Mouse (Mus musculus) spleen, postnatal 4 days (tissue): ENCODE data around the gene D130043K22Rik.
"Not testable (repeated sequence)": the region's sequence is repeated elsewhere in the genome, so short reads cannot be mapped to it uniquely, and the experiment has no call there.

Source experiments
- DNase-seq, 2 experiments: peaks; one replicate each; pipeline ENCODE4 v3.0.0; 2022; ENCODE audit warnings: low spot score in 2 of 2

D130043K22Rik gene

DNA sequence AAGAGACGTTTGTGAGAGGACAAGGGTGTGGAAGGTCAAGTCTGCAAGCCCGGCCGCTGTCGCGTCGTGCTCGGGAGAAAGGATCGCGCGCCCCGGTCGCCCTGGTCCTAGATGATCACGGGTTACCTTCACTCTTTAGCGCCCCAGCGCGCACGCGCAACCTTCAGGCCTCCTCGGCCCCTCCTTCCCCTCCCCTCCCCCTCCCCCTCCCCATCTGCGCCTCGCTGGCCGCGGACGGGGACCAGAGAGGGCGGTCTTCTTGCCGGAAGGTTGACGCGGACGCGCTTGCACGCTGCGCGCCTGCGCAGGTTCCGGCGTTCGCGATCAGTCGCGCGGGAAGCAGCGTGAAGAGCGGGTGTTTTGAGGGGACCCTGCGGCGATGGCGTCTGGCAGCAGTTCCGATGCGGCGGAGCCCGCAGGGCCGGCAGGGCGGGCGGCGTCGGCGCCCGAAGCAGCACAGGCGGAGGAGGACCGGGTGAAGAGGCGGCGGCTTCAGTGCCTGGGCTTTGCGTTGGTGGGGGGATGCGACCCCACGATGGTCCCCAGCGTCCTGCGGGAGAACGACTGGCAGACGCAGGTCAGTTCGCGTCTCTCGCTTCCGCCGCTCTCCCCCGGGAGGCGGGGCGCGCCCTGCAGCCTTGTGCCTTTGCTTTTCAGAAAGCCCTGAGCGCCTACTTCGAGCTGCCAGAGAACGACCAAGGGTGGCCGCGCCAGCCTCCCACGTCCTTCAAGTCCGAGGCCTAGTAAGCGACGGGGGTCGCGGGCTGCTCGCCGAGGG, 13.4 kb upstream of the D130043K22Rik start, which contains the start of the genes Acot13 and Tdp2:
Gene Acot13 (minus strand): TSS at position 188 of the 778 bp plus-strand sequence.
Gene Tdp2 (plus strand): TSS at position 327 of the 778 bp plus-strand sequence.
- peak; percentile 93 to 98 for DNase-seq

DNA sequence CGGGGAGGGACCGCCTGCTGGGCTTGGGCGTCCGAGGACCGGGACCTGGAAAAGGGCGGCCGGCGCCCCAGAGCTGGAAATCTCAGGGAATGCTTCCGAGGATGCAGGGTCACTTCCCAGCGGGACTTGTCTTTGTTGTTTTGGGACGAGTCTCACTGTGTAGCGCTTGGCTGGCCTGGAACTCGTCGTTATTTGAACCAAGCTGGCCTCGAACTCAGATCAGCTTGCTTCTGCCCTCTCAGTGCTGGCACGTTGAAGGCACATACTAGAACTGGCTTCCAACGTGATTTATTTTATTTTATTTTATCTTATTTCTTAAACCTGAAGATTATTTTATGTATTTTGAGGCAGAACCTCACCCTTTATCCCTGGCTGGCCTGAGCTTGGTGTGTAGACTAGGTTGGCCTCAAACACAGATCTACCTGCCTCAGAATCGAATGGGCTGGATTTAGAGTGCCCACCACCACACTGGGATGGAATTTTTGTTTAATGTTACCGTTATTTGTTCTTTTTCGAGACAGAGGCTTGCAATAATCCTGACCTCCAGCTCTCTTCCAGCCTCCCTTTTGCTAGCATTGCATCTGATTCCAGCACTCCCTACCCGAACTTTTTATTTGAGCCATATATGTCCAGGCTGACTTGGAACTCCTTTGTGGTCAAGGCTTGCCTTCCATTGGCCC, 12.7 kb upstream of the D130043K22Rik start:
- DNase-seq, result no peak

DNA sequence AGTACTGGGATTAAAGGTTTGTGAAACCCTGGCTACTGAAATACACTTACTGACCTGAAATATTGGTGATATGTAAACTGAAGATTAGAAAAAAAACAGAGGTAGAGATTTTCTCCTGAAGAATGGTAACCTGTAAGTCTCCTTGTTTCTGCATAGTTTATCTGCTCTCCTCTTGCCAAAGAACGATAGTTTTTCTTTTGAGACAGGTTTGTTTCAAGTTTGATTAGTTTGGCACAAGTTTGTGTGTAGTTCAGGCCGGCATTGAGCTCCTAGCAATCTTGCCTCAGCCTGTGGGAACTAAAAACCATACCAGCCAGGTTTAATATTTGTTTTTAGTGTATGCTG, 12.2 kb upstream of the D130043K22Rik start:
- DNase-seq, result no peak

DNA sequence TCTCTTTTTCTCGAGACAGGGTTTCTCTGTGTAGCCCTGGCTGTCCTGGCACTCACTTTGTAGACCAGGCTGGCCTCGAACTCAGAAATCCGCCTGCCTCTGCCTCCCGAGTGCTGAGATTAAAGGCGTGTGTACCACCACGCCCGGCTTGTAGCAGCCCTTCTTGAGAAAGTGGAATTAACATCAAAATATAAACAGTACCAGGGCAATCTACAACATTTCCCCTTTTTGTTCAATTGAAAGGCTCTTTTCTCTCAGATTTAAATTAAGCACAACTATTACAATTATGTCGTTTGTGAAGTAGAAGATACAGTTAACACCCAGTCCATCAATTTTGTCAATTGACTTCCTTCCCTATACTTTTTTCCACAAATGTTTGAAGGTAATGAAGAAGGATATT, 7.2 kb upstream of the D130043K22Rik start:
- not testable (repeated sequence) for DNase-seq

DNA sequence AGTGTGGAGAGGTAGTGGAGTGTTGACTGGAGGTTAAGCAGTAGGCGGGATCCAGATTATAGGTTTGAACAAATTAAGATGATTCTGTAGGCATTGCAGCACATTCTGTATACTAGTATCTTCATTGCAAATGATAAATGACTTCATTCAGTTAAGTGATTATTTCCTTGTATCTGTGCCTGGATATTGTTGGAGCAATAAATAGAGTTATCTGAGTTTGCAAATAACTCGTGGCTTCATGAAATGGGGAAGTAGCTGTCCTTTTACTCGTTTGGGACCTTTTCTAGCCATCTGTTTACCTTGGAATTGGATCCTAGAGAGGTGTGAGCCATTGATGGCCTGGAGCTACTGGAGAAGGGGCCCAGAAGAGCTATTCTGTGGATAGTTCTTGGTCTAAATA, 5.1 kb upstream of the D130043K22Rik start:
- no peak for DNase-seq

DNA sequence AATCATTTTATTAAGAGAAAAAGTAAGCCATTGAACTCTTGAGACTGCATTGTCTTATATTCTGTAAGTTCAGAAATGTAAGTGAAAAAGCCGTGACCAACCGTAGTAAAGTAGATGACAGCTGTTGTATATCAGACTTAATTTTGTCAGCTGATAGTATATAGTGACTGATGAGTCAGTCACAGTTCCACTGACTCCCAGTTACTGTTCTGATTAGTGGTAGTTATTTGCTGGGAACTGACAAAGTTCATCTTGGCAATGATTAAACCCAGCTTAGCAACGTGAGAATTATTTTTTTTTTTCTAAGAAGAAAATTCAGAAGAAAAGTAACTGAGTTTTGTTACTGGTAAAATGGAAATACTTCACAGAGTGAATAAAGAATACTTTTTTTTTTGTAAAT, 3.2 kb upstream of the D130043K22Rik start:
- no peak for DNase-seq

DNA sequence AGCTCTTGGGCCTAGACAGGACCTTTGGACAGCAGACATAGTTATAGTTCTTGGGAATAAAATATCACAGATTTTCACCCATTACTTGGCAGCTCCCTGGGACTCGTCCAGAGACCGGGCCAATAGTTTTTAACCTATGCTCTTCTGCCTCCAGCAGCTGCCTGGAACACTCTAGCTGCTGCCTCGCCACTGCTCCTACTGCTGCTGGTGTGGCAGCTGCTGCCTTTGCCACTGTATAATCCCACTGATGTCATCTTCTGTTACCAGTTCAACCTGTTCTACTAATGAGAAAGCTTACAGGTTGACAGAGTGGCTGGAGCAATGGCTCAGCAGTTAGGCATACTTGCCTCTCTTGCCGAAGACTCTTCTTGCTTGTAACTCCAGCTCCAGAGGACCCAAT, 4.4 kb downstream of the D130043K22Rik start:
- no peak for DNase-seq

DNA sequence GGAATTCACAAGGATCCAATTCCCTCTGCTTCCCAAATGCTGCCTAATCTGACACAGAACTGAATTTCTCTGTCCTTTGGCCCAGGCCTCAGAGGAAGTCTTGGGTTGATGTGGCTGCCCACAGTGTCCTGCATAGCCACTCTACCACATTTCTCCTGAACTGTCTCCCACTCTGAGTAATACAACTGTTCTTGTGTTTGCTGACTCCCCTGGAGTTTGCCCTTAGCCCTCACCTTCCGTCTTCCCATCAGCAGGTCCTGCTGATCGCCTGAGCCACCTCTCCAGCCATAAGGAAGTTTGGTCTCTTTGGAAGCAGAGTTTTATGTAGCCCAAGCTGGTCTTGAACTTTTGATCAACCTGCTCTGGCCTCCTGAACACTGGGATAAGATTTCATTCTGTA, 7.1 kb downstream of the D130043K22Rik start:
- no peak for DNase-seq

DNA sequence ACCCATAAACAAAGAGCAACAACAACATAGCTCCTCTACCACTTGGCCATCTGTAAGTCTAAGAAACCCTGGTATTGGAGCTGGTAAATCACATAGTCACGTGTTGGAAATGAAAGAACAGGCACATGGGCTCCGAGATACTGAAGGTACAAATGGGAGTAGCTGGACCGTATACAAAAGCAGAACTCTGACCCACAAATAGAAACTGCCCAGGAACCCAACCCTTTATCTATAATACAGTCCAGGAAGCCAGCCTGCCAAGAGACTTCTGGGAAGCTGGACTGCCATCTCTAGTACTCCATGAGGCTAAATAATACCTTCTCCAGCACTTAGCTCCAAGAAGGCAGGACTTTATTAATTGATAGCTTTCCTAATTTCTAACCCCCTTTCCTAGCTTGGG, 7.6 kb downstream of the D130043K22Rik start:
- DNase-seq, result no peak

DNA sequence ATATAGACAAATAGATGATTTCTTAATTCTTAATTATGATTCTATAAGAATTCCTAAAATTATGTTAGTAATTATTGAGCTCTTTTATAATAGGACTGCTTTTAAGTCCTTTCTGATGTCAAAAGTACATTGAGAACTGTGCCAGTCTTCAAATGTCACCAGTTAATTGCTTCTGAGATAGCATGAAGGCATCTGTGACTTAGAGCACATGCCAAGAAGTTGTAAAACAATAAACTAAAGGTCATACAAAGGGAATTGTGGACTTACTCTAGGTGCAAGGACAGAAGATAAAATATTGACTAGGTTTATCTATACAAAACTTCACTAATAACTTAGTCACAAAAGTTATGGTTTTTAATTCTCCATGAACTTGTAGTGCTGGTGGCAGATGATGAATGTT, 14.2 kb downstream of the D130043K22Rik start:
- DNase-seq, result no peak

DNA sequence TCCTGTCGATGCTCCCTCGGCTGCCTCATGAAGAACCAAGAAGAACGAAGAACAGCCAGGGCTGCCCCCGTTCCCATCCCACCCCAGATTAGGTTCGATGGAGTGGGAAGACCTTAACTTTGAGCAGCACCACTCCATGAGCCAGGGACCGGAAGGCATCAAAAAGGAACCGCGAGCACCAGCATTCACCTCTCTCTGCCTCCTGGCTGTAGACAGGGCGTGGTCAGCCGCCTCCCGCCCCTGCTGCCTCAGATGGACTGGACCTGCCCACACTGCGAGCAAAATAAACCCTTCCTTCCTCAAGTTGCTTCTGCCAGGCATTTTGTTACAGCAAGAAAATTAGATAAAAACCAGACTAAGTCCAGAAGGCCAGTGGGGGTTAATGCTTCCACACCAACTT, 16.1 kb downstream of the D130043K22Rik start:
- DNase-seq, result no peak

DNA sequence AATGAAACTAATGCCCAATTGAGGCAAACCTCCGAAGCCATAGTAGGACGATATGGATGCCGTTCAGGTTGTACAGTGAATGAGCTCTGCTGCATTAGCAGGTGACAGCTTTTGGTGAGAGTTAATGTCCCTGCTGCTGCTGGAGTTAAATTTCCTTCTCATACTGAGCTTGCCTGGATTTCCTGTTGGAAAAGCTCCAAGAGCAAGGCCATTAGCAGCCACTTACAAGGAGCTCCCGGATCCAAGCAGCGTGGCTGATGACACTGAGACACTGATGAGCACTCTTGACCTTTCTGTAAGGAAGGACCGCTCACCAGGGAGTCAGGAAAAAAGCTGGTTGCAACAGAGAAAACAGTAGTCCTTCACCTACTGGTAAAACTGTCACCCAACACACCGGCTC, 17.1 kb downstream of the D130043K22Rik start:
- DNase-seq, result no peak

DNA sequence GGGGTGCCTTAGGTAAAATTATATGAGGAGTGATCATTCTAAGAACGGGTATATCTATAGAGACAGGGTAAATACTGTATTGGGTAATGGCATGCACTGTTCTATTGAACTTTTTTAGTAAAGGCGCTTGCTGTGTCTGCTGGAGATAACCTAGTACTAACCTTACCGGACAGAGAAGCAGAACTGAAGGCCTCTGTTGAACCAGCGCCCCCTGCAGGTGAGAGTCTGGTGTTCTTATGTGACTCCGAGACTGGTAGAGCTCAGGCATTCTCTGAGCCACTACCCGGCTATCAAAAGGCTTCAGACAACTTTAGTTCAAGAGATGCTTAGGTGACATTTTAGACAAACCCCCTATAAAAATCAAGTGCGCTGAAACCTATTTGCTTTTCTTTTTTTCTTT, 17.6 kb downstream of the D130043K22Rik start:
- DNase-seq, result peak; percentile 47 to 85

DNA sequence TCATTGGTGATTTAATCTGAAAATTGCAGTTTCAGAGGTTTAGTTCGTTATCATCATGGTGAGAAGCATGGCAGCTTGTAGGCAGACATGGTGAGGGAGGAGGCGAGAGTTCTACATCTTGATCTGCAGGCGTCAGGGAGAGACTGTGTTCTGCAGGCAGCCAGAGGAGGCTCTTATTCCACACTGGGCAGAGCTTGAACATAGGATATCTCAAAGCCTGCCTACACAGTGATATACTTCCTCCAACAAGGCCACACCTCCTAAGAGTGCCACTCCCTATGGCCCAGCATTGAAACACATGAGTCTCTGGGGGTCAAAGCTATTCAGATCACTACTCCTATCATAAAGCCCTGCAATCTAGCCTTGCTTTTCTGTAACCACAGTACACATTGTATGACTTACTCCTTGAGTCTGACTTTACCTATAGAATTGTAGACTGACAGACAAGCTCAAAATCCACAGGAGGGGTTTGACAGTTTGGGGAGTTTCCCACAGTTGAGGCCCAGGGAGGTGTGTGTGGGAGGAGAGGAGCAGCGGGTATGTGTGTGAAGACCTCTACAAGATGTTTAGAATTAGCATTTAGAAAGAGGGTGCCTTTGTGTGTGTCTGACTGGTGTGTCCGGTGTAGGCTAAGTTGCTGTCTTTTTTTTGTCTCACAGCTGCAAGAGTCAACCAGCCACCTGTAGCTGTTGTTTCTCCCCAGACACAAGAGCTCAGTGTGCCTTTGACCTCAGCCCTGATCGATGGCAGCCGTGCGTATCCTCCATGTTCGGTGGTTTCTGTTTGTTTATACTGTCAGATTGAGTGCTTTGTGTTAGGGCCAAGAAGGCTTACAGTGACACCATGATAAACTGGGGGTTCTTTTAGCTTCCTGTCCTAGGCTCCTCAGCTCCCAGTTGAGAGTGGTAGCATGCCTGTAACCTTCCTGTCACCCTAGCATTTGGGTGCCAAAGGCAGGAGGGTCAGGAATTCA, 21.8 kb downstream of the D130043K22Rik start:
- DNase-seq, result no peak

DNA sequence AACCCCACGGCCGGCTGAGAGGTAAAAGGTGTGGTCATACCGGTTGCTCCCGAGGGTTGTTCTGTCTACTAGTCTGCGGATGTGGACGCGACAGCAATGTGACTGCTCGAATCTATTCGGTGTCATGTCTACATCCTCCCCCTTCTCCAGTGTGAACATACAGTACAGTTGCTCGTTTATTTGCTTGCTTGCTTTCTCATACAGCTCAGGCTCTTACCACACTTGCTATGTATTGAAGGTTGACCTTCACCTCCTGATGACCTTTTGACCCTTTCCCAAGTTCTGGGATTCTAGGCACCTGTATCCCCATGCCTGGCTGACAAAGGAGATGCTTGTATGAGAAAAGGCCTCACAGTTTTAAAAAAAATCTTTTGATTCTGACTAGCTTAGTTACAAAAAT, 22.9 kb downstream of the D130043K22Rik start:
- no peak for DNase-seq

DNA sequence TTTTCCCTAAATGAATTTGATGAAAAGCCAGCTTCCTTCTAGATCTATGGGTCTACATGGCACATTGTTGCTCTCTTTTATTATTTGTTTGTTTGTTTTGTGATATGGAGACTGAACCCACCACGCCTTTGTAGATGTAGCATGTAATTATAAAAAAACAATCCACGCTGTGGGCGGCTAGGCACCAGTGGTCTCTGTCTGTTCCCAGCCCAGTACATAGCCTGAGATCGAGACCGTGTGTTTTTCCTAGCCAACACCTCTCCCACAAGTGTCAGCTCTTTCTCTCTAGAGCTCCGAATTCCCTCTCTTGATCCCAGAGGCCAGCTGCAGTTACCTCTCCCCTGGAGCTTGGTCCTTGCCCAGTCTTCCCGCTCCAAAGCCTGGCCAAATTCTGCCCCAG, 23.3 kb downstream of the D130043K22Rik start:
- no peak for DNase-seq

DNA sequence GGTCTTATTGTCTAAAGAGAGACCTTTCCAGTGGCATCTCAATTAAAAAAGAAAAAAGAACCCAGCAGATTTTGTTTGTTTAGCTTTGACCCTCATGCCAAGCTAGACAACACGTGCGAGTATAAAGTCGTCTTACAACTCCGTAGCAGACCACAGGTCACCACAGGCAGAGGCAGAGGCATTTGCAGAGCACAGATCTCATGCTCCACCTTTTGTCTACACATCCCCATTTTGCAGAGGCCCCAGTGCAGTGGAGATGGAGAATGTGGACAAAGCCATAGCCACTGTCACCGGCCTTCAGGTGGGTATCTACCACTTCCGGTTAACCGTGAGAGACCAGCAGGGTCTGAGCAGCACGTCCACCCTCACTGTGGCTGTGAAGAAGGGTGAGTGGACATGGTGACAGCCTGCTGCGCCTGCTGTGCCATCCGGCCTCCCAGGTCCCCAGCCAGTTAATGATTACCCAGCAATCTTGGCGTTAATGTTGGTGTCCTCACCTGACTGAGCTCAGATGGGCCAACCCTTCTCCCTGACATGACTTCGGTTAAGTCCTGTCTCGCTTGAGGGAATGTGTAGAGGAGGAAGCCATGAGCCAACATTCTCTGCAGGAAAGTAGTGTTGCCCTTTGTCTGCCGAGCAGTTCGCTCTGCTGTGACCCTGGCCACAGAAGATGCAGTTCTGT, 34.6 kb downstream of the D130043K22Rik start:
- no peak for DNase-seq

DNA sequence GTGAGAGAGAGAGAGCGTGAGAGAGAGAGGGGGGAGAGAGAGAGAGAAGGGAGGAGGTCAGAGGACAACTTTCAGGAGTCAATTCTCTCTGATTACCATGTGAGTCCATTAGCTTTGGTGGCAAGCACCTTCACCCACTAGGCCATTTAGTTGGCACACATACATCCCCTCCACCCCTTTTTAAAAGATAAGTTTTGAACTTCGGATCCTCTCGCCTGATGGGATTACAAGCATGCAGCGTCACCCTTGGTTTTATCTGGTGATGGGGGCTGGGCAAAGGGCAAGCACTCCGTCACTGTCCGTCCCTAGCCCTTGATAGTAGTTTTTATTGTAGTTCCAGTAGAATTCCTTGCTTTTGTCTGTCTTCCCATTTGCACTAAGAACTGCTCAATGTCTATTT, 35.3 kb downstream of the D130043K22Rik start:
- no peak for DNase-seq

DNA sequence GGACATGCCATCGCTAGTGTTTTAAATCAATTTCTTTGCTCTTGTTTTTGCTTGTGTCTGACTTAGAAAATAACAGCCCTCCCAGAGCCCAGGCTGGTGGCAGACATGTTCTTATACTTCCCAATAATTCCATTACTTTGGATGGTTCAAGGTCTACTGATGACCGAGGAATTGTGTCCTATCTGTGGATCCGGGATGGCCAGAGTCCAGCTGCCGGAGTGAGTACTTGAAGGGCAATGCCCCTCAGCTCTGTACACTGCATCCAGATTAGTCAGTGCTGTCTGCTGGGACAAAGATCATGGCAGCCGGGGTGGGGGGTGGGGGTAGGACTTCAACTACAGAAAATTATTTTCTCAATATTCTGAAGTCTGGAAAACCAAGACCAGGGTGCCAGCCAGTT, 35.8 kb downstream of the D130043K22Rik start:
- no peak for DNase-seq

DNA sequence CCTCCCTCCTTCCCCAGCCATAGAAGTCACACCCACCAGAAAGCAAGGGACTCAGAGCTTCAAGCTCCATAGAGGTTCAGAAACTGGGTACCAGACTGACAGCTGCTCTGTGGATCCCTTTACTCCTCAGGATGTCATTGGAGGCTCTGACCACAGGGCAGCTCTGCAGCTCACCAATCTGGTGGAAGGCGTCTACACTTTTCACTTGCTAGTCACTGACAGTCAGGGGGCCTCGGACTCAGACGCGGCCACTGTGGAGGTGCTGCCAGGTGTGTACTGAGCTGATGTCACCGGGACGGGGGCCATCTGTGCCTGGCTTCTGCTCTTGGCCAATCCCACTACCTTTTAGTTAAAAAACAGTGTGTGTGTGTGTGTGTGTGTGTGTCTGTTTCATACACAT, 37.5 kb downstream of the D130043K22Rik start:
- DNase-seq, result no peak

DNA sequence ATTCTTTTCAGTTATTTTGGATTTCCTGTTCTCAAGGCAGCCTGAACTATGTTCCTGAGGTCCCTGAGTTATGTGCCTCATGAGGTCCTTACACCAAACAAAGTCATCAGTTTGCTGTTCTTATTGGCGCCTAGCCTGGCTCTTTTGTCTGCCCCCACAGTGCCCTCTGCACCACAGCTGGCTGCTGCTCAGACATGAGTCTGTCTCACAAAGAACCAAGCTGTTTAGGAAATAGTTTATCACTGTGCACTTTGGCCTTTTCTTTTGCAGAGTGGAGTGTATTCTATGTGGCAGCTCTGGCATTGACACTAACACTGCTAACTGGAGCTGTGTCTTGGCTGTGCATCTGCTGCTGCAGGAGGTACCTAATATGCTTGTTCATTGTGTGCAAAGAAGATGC, 44.6 kb downstream of the D130043K22Rik start:
- no peak for DNase-seq

DNA sequence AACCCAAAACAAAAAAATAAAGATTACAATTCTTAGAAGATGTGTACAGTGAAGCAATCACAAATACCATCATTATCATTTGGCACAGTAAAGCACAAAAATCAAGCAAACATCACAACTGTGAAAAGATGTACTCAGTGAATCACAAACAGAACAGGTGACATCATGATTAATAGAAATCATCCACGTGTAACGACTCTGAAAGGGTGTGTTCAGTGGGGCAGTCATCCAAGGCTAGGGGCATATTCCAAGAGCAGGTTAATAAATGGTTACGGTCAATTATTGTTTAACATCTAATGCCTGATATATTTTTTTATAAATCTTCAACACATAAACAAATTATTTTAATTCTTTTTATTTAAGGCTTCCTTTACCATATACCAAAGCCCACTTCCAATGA, 47.6 kb downstream of the D130043K22Rik start:
- DNase-seq, result no peak
